Mouse (Mus musculus): ENCODE measurements around the gene Fcho1.
"Not testable (repeated sequence)": the region's sequence is repeated elsewhere in the genome, so short reads cannot be mapped to it uniquely, and the experiment has no call there.

The Fcho1 gene

DNA sequence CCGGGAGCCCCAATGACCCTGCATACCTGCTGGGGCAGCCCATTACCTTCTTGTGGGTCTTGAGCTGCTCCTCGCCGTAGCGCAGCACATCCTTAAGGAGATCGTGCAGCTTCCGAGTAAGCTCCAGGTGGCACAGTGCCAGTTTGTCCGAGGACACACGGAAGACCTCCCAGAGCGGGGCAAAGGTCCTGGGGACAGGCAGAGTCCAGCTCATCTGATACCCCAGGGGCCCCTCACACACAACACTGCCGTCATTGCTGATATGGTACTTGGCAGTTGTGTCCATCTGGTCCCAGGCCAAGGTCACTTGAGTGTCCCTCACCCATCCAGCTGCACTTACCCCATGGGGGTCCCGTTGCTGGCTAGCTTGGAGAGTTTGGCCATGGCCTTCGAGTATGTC is 8.4 kb downstream of the Fcho1 start:
- DNase-seq: no peak

DNA sequence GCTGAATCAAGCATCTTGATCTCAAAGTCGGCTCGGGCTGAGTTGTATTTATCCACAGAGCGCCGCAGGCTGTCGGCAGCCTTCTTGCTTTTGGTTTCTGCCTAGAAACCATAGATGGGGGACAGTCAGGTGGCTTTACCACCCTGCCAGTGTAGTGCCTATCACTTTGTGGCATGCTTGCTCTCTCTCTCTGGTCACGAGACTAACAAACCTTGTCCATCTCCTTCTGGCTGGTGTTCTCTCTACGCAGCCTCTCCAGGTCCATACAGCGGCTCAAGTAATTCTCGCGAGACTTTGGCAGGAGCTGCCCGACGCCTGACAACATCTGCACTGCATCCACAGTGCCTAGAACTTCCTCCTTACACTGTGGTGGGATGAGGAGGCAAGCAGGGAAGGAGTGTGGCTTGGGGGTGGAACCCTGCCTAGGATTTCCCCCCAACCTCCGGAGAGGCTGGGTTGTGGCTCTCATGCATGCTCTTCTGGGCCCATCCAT is 8.9 kb downstream of the Fcho1 start:
- no peak for DNase-seq

GRCm38 (mm10) chr8:71715531-71715930 is 10.0 kb downstream of the Fcho1 start:
- DNase-seq: no peak

- DNase-seq: no peak
Measured at GRCm38 (mm10) chr8:71711574-71711973, 13.9 kb downstream of the Fcho1 start.

DNA sequence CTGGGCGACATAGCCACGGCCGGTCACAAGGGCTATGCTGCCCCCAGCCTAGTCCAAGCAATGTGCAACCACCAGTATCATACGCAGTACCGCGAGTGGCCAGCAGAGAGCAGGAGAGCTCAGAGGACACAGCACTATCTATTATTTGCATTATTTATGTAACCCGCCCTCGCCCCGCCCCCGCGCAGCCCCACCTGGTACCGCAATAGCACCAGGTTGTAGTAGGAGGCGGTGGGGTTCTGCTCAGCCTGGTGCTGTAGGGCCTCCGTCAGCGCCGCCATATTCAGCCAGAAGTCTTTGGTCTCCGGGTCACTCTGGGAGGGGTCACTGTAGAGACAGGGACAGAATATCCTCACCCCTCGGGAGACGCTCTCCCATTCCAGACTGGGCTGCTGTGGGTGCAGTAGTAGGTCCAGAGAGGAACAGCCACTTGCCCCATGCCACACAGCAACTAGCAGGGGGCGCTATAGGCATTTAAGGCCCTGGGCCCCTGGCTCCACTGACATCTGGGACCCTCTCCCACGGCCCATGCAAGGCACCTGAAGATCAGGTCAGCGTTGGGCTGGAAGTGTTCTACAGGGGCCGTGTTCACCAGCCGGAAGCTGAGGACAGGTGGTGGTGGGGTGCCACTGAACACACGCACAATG is 15.6 kb downstream of the Fcho1 start:
- peak; percentile 75 for DNase-seq

GRCm38 (mm10) chr8:71709134-71709799 is 16.2 kb downstream of the Fcho1 start:
- no peak for DNase-seq

DNA sequence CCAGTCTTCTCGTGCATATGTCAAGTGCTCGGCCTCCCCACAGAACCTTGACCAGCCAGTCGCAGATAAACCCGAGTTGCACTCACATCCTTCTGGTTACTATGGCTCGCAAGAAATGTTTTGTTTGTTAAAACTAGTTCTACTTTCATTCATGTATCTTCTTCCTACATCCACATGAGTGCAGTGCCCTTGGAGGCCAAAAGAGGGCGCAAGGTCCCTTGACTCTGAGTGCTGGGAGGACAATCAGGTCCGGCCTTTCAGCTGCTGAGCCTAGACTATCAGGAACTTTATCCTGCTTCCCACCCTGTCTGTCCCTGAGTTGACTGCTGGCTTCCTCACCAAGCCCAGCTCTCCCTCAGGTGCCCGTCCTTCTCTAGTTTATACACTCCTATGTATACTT is 17.6 kb downstream of the Fcho1 start:
- no peak for DNase-seq

DNA sequence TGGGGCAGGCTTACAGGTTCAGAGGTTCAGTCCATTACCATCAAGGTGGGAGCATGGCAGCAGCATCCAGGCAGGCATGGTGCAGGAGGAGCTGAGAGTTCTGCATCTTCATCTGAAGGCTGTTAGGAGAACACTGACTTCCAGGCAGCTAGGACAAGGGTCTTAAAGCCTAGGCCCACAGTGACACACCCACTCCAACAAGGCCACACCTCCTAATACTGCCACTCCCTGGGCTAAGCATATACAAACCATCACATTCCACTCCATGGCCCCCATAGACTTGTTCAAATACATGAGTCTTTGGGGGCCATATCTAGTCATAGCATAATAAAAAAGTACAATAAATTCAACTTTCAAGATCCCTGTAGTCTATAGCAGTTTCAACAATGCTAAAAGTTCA is 22.1 kb downstream of the Fcho1 start:
- DNase-seq: not testable (repeated sequence)

- no peak for DNase-seq
Measured at GRCm38 (mm10) chr8:71702923-71703322, 22.6 kb downstream of the Fcho1 start.

DNA sequence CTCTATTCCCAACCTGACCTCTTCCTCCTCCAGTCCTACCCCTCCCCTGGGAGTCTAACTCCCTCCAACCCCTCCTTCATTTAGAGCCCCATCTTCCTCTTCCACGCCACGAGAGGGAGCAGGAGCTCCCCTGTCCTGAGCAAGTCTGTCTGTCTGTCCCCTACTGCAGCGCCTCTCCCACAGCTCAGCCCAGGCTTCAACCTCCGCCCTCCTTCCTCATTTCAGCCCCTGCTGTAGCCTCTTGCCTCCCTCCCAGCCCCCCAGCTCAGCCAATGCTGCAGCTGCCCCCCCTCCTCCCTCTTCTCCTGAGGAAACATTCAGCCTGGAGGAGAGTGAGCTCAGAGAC is 23.5 kb downstream of the Fcho1 start:
- DNase-seq: no peak

- no peak for DNase-seq
Measured at GRCm38 (mm10) chr8:71701414-71702086, 24.0 kb downstream of the Fcho1 start, which contains the start of gene B3gnt3. Gene B3gnt3 (minus strand): TSS chr8:71701789.

- DNase-seq: no peak
Measured at GRCm38 (mm10) chr8:71700493-71701269, 24.8 kb downstream of the Fcho1 start.

DNA sequence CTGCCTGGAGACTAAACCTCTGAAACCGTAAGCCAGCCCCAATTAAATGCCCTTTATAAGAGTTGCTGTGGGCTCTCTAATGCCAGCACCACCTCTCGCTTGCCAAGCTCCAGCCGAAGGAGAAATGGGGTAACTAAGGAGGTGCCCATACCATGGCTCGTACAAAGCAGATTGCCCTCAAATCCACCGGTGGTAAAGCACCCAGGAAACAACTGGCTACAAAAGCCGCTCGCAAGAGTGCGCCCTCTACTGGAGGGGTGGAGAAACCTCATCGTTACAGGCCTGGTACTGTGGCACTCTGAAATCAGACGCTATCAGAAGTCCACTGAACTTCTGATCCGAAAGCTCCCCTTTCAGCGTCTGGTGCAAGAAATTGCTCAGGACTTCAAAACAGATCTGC is 30.1 kb downstream of the Fcho1 start:
- not testable (repeated sequence) for DNase-seq

DNA sequence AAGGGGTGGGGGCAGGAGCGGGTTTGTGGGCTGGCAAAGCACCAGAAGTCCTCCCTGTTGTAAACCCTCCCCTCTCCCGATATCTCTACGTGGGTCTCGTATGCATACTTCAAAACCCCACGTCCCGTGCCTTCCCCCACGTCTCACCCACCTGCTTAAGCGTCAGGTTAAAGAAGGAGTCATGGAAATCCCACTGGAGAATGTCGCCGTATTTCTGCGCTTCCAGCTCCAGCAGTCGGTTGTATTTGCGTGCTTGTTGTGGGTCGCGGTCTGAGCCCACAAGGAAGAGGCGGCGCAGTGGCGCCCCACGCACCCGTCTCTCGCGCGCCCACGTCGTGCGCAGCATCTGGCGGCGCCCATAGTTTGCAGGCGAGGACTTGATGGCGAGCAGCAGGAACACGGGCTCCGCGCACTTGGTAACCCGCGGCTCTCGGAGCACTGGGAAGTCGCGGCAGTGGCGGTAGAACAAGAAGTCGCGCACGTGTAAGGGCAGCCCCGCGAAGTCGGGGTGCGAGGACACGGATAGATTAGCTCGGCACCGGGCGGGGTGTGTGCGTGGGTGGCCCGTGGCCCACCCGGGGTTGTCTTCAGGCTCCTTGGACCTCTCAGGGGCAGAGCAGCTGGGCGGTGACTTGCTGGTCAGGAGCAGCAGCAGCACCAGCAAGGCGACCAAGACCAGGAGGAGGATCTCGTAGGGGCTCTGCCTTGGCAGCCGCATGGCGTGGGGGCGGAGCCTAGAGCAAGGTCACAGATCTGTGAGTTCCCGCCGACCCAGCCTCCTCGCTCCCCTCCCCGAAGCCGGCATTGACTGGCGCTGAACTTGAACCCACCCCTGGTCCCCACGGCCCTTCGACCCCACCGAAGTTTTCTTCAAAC is 32.1 kb downstream of the Fcho1 start:
- no peak for DNase-seq

DNA sequence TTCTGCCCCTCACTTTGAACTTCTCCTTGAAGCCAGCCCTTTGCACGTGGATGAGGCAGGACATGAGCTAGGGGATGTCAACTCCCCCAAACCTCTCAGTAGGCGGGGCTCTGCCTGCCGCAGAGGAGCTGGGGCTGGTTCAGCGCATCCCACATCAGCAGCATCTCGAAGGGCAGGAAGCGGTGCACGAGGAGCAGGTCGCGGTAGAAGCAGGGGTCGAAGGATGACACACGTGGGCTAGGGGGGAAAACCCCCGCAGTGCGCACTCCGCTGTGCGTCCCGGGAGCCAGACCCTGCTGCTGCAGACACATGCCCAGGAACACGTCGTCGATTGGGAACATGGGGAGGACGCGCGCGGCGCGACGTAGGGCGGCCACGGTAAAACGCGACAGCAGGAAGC is 33.0 kb downstream of the Fcho1 start:
- no peak for DNase-seq

DNA sequence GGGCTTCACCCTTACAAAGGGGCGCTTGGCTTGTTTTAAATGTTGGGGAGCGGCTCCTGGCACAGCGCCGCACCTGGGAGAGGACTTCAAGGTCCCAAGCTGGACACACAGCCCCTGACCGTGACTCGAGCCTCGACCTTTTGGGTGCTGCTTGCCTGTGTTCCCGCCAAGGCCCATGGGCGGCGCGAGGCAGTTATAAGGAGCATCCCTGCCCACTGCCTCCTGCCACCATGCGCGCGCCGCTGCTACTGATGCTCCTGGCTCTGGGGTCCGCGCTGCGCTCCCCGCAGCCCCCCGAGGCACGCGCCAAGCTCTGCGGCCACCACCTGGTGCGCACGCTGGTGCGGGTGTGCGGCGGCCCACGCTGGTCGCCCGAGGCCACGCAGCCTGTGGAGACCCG is 36.5 kb downstream of the Fcho1 start, which contains the start of gene Insl3:
Gene Insl3 (plus strand): TSS at position 187 of the 400 bp plus-strand sequence.
- no peak for DNase-seq

GRCm38 (mm10) chr8:71687616-71688015 is 37.9 kb downstream of the Fcho1 start:
- no peak for DNase-seq

DNA sequence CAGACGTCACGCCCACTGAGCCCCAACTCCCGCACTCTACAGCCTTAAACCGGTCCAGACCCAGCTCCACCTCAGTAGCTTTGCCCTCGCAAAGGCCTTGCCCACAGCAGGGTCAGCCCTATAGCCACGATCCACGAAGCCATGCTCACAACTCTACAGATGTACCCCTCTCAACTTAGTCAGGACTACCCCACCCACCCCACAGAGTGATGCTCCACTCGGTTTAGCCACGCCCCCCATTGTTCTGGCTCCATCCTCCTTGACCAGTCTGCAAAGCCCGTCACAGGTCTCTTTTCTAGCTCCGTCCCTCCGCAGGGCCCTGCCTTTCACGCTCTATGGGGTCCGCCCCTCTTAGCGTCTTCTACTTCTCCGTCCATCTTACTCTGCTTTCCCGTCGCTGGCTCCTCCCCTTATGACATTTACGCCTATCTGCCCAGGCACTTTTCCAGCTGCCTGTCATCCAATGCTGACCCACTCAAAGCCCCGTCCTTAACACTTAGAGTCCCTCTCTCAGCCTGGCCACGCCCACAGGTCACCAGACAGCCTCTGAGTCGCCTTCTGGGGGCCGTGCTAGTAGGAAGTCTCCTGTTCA is 39.3 kb downstream of the Fcho1 start:
- DNase-seq: no peak

- DNase-seq: no peak
Measured at GRCm38 (mm10) chr8:71685573-71685972, 39.9 kb downstream of the Fcho1 start.

GRCm38 (mm10) chr8:71684701-71685100 is 40.8 kb downstream of the Fcho1 start:
- no peak for DNase-seq

DNA sequence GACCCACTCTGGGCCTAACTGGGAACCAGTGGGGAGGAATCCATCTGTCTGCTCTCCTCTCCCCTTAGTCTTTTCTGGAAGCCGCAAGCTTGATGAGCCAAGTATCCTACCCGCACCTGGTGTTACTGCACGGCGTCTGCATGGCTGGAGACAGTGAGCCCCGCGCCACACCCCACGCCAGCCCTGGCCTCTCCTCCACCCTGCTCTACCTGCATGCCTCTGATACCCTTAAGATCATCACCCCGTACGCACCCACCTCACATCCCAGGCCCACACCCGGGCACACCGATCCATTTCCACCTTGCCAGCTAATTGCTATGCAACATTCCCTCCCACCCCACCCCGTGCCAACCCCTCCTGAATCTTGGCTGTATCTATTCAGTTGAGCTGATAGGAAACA is 42.7 kb downstream of the Fcho1 start:
- no peak for DNase-seq

All from kidney, adult 11 months (tissue).